Mouse (Mus musculus): ENCODE measurements around the gene Stpg3.

DNA sequence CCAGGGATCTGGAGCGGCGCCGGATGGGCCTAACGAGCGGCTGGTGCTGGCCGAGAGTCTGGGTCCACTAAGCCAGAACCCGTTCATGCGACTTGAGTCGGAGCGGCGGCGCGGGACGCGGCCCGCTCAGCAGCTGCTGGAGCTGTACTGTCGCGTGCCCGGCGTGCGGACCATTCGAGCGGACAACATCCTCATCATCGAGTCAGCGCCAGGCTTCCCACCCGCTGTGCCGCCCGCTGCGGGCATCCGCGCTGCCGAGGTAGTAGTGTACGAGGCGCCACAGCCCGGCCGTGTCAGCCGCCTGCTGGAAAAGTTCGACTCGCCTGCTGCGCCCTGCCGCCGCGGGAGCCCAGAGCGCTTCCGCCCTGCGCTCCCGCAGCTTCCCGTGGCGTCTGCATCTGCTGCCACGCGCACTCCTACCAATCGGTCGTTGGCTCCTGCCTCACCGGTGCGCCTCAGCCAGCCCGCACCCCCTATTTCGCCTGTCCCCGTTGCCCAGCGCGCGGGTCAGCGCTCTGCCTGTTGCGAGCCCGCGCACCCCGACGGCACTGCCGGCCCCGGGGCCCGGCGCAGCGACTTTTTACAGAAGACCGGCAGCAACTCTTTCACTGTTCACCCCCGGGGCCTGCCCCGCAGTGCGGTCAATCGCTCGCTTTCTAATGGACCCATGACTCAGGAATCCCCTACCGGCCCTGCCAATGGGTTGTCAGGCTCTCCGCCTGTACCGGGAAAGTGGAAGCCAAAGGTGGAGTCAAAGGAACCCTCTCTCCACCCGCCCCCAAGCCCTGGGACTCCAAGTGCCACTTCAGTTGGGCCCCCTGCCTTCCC lies 48.6 kb upstream of the Stpg3 start:
- no peak for TF ChIP-seq CTCF (IDR thresholded peaks at IDR 0.05; ENCODE audit: extremely low read depth, insufficient read depth, low read length)
- no peak for TF ChIP-seq POLR2A (IDR thresholded peaks at IDR 0.05; ENCODE audit: extremely low read depth, insufficient read depth, low read length)

Measured in cortical plate, adult 2 months (tissue).